Mouse (Mus musculus) heart, adult 11 months (tissue): ENCODE data around the gene Hmga2.
A peak's percentile ranks its signal among the peaks of the same experiment; 100 is the strongest.

Experiments used
- DNase-seq: peaks from one replicate; pipeline ENCODE4 v3.0.0; 2022

Hmga2 gene

DNA sequence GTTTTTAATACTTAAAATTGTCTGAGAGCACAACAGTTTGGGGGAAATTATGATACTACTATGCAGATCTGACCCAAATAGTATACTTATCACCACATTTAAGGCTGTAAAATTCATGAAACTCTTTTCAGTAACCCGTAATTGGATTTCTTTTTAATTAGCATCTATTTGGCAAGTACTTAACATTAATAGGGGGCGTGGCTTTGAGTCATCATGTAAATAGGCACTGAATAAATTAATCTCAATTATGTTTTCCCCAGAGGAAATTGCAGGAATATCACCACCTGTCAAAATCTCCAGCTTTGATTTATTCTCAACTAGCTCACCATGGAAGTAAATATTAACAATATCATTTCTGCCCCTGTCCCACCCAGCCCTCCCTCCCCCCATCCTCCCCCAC lies 3.7 kb downstream of the Hmga2 start:
- DNase-seq, result peak; percentile 3

- no peak for DNase-seq
Measured at GRCm38 (mm10) chr10:120465121-120465520, 11.1 kb downstream of the Hmga2 start.

- DNase-seq, result no peak
Measured at GRCm38 (mm10) chr10:120461769-120462168, 14.5 kb downstream of the Hmga2 start.

GRCm38 (mm10) chr10:120461301-120461700 lies 15.0 kb downstream of the Hmga2 start:
- no peak for DNase-seq

- DNase-seq, result no peak
Measured at GRCm38 (mm10) chr10:120458866-120459265, 17.4 kb downstream of the Hmga2 start.

GRCm38 (mm10) chr10:120449661-120450284 lies 26.5 kb downstream of the Hmga2 start:
- DNase-seq, result no peak

DNA sequence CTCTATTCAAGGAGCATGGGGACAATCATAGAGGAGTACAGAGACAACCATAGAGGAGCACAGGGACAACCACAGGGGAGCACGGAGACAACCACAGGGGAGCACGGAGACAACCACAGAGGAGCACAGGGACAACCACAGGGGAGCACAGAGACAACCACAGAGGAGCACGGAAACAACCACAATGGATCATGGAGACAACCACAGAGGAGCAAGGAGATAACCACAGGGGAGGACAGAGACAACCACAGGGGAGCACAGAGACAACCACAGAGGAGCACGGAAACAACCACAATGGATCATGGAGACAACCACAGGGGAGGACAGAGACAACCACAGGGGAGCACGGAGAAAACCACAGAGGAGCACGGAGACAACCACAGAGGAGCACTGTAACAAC lies 29.5 kb downstream of the Hmga2 start:
- DNase-seq, result peak; percentile 16

- DNase-seq, result peak; percentile 50
Measured at GRCm38 (mm10) chr10:120446206-120446605, 30.1 kb downstream of the Hmga2 start.

DNA sequence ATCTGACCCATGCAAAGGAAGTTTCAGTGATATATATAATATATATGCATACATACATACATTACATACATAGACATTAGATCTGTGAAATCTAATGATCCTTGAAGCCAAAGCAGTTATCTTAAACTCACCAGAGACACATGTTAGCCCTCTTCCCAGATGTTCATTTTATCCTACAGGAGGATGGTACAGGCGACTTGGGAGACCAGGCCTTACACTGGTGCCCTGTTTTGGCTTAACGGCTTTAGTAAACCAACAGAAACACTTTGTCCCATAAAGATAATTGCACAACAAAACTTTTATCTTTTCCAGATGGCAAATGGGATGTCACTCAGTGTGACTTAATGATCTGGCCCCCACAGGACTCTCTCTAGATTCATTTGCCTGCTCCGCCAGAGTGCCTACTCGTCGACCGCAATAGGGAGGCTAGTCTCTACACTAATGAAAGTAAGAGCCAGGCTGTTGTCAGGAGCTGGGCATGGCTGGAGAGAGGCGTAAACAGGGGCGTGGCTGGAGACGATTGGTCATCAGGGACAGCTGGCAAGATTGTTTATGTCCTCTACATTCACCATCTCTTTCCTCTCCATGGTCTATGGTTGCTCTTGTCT lies 31.7 kb downstream of the Hmga2 start:
- peak; percentile 54 for DNase-seq

DNA sequence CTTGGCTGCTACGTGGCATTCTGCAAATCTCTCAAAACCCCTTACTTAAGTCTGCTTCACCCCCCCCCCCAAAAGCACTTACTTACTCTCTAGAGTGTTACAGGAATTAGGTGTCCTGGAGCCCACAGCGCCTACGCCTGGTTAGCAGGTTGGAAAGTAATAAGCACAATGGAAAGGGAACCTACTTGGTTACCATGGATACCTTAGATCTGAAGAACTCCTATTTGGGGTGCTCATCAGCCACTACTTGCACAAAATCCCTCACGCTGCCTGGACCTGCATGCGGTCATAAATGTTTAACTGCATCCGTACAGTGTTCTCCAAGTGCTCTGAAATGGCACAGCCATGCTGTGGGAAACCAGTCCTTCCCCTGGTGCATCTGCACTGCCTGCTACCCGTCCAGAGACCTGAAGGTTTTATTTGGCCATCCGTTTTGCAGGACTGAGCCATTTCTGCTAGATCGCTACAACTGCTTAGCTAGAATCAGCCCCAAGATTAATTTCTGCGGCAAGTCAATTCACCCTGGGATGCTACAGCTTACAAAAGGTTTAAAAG lies 32.4 kb downstream of the Hmga2 start:
- peak; percentile 81 for DNase-seq

DNA sequence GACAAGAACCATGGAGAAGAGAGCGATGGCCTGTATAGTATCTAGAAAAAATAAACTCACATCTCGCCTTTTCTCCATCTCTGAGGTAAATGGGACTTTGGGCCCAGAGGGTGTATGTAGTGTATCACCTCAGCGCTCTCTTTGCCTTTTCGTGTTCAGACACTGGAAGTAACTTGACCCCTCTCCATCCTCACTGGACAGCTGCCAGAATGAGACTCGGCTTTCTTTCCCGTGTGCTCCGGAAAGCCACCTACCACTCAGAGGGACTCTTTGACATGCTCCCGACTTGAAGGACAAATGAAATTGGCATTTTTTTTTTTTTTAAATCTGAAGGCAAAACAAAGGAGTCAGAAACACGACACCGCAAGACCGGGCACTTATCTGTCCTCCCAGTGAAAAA lies 35.0 kb downstream of the Hmga2 start:
- DNase-seq, result no peak

DNA sequence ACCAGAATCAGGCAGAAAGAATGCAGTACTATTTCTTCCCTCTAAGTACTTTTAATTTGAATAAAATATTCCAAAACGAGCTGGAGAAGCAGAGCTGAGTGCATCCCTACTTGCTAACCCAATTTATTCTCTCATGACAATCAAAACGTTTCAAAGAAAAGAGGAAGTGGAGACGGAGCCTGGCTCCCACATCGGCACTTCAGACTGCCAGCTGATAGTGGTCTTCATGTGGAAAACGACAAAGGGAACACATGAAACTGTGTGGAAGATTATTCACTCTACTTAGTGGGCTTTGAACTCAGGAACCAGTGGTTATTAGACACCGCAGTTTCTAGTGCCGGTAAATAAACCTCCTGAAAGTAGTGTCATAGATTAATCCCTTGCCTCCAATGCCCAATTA lies 41.8 kb downstream of the Hmga2 start:
- peak; percentile 13 for DNase-seq

DNA sequence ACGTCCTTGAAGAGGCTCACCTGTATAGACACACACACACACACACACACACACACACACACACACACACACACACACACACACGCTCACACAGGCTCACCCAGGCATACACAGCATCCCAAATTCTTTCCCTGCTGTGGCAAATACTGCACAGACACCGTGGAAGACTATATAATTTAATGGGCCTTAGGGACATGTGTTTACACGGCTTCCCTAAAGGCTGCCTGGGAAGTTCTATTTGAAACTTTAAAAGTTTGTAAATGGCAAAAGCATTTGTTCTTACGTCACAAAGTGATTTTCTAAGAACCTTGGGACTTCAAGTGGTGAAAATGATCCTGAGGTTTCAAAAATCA lies 42.8 kb downstream of the Hmga2 start:
- no peak for DNase-seq

- peak; percentile 42 for DNase-seq
Measured at GRCm38 (mm10) chr10:120432731-120433462, 43.4 kb downstream of the Hmga2 start.

DNA sequence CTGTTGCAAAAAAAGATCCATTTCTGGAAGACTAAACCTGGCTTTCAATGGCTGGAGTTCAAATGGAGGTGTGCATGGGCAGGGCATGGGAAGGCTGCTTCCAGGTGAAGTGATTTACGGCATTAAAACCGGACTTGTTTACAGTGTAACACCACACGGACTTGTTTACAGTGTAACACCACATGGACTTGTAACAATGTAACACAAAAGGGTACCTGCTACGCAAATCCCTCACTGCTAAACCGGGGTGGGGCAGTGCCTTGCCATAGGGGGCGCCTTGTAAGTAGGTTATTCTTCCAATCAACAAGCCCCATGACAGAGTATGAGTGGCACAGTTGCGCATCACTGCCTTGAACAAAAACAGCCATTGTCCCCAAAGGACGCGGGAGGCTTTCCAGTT lies 44.2 kb downstream of the Hmga2 start:
- DNase-seq, result peak; percentile 46

DNA sequence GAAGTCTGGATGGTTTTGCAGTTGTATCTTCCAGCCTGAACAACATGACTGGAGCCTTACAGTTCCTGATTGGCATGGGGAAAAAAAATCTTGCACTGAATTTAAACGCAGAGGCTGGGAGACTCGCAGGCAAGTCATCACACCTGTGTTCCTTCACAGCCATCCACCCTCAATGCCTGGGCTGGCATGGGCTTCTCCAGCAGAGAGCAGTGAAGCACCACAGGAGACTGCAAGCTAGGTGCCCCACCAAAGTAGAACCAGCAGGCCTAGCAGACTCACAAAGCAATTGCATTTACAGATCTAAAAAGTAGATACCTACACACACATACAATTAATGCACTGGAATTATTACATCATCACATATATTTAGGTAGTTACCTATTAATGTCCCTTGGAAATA lies 44.8 kb downstream of the Hmga2 start:
- DNase-seq, result peak; percentile 78

GRCm38 (mm10) chr10:120430422-120430821 lies 45.8 kb downstream of the Hmga2 start:
- DNase-seq, result peak; percentile 61

- peak; percentile 18 for DNase-seq
Measured at GRCm38 (mm10) chr10:120429758-120430259, 46.5 kb downstream of the Hmga2 start.

DNA sequence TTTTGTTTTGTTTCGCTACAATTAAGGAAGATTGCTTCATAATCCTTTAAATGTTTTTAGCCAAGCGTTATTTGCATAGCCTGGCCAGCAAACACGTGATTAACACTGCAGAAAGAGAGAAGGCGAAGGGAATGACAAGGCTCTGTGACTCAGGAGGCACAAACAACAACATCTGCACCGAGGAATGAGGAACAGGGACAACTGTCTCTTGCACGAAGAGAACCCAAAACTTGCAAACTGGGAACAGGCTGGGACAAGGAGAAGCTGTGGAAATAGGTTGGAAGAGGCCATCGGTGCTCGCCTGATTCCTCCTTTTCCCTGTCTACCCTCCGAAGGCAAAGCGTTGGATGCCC lies 47.1 kb downstream of the Hmga2 start:
- no peak for DNase-seq

DNA sequence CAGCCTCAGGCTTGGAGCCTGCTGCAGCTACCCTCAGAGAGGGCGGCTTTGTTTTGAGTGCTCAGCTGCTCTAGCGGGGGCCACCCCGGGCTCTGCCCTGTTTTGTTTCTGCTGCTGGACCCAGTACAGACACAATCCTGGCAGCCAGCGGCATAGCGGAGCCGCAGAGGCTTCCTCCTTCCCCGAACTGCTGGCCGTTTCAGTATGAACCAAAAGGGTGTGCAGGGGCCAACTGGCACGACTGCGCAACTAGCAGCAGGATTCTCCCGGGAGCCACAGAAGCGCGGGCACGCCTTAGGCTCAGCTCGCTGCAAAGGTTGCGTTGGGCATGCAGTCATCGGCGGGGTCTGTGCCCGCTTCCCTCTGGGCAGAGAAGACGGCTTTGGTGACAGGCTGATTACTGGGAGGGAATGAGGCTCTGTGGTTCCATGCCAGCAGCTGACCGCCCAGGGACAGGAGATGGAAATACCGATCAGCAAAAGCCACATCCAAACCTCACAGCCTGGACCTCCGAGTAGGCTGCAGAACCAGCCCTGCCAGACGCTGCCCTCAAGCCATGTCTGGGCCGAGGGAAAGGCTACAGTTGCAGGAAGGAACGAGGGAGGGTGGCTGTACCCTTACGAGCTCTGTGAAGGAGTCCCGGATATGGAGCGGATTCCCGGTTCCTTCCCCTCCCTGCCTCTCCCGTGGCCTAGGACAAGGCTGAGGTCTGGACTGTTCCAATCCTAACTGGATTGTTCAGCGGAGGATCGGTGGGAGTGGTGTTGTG lies 47.7 kb downstream of the Hmga2 start:
- DNase-seq, result peak; percentile 98

DNA sequence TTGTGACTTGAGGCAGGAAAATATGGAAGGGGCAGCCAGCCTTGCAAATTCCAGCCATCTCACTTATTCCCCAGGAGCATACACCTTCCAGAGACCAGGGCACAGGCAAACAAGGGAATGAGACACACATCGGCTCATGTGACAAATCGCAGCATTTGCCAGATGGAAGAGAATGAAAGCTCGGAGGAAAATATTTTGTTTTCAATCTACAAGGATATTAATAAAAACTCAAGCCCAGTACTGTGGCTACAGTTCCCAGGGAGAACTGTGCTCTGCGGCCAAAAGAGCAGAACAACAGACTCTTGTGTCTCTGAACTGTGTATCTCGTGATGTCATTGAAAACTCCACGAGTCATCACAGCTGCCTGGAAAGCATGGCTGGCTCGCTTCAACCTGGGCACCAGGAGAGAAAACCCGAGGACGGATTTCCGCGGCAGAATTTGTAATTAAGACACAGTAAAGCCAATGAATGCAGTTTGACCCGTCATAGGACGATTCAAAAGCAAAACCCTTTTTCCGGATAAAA lies 50.1 kb downstream of the Hmga2 start:
- DNase-seq, result peak; percentile 93

DNA sequence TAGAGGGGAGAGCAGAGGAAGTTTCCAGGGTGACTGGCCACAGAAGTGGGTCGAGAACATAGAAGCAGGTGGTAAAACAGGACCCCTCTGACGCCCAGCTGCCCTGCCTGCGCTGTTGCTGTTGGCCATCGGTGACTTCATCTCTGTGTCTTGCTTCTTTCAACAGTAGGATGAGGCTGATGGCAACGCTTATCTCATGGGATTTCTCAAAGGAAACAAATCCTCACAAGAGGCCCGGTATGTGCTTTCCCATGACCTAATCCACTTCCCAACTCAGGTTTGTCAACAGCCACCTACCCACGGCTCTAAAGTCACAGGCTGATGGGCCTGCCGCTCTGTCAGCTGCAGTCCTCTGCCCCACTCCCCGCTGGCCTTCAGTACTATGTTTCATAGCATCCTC lies 52.3 kb downstream of the Hmga2 start:
- peak; percentile 85 for DNase-seq

- DNase-seq, result no peak
Measured at GRCm38 (mm10) chr10:120423256-120423655, 53.0 kb downstream of the Hmga2 start.
